Mouse (Mus musculus): Measurements from ENCODE around the gene Agbl4. TPM values are rescaled to one million over a fixed set of nuclear protein-coding genes. Genes with fewer than 3 reads are reported as not detected.

Agbl4 gene
- total RNA-seq, 2 experiments from 2014 or later, result 13.4 to 15.3 TPM

GRCm38 (mm10) chr4:111626118-111626830 lies 1228.8 kb downstream of the Agbl4 start:
- DNase-seq (ENCODE audit: extremely low spot score in 1 of 2, low spot score in 1 of 2), result peak; percentile 87 to 93

DNA sequence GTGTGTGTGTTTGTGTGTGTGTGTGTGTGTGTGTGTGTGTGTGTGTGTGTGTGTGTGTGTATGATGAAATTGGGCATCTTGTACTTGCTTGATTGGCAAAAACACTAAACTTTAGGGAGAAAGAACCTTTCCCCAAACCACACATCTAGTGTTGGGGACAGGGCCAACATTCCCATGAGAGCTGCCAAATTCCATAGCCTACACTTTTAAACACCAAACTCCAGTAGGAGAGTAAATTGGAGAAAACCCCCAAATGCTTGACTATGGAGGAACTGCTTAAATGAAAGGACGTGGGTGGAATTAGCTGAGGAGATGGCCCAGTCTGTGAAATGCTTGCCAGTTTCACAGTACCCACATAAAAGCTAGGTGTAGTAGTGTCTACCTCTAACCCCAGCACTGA lies 1235.2 kb downstream of the Agbl4 start:
- no peak for DNase-seq (ENCODE audit: extremely low spot score in 1 of 2, low spot score in 1 of 2)

DNA sequence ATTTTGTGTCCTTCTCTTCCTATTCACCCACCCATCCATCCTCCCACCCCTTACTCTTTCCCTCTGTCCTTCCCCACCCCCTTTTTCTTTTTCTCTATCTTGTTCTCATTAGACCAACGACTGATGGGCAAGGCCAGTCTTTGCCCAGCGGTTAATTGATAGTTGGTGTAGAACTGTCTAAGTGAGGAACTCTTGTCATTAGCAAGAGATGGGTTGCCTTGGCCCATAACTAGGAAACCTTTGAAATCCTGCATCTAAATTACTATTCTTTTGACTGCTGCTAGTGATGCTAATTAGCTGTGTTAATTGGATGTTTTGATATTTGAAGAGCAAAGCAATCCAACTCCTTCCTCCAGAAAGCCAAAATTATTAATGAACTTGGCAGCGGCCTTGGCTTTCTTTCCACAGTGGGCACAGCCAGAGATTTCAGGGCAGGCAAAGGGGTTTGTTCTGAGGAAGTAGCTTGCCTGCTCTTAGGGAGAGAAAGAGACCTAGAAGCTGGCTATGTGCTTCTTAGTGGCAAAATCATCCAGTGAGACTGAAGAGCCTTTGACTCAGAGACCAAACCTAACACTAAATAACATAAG lies 1238.2 kb downstream of the Agbl4 start:
- DNase-seq (ENCODE audit: extremely low spot score in 1 of 2, low spot score in 1 of 2), result no peak

DNA sequence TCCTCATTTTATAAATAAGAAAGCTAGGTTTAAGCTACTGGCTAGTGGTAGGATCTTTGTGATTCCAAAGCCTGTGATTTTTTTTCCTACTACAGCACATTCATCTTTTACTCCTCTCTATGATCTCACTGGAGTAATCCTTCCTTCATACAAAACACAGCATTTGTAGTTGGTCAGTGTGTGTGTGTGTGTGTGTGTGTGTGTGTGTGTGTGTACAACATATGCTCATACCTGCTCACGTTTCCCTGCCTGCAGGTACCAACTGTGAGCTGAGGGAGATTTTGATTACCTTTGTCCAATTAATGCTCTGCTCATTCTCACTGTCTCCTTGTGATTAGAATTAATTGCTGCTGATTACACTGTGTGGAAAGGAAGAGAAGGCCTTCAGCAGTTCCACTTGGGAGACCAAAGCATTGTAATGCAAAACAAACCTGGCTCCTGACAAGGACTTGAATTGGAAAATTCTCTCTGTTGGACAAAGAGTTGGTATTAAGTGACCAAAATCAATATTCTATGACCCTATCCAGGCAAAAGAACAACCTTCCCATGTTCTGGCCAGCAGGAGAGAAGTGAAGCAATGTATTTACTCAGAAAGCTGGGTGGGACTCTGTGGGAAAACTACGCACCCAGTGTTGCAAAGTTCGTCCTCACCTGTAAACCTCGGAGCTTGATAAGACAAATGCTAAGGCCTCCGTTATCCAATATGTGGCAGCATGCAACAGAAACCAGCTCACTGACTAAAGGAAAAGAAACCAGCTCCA lies 1241.7 kb downstream of the Agbl4 start:
- DNase-seq (ENCODE audit: extremely low spot score in 1 of 2, low spot score in 1 of 2), result no peak

GRCm38 (mm10) chr4:111645117-111645830 lies 1247.8 kb downstream of the Agbl4 start:
- peak in 1 of 2 experiments; percentile 28 for DNase-seq (ENCODE audit: extremely low spot score in 1 of 2, low spot score in 1 of 2)

GRCm38 (mm10) chr4:111645831-111646166 lies 1248.3 kb downstream of the Agbl4 start:
- DNase-seq (ENCODE audit: extremely low spot score in 1 of 2, low spot score in 1 of 2), result peak in 1 of 2 experiments; percentile 21

- DNase-seq (ENCODE audit: extremely low spot score in 1 of 2, low spot score in 1 of 2), result no peak
These were observed 1256.0 kb downstream of the Agbl4 start for GRCm38 (mm10) chr4:111653451-111653850.

- DNase-seq (ENCODE audit: extremely low spot score in 1 of 2, low spot score in 1 of 2), result no peak
These were observed 1266.3 kb downstream of the Agbl4 start for GRCm38 (mm10) chr4:111663730-111664129.

DNA sequence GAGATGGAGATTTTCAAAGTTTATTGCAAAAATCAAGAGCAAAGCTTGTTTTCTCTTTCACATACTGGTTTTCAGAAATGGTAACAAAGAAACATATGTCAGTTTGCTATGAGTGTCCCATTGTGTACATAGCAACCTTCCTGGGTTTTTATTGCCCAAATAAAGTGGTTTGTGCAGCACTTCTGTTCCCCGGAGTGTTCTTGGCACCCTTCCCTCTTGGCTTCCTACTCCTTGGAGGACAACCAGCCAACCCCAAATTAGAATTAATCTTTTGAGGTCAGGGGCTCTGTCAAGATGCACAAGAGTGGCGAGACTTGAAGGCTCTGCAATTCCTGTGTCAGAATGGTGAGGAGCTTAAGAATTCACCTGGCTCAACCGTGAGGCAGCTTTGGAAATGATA lies 1266.7 kb downstream of the Agbl4 start:
- DNase-seq (ENCODE audit: extremely low spot score in 1 of 2, low spot score in 1 of 2), result peak in 1 of 2 experiments; percentile 18

- DNase-seq (ENCODE audit: extremely low spot score in 1 of 2, low spot score in 1 of 2), result no peak
These were observed 1269.3 kb downstream of the Agbl4 start for GRCm38 (mm10) chr4:111666713-111667112.

- DNase-seq (ENCODE audit: extremely low spot score in 1 of 2, low spot score in 1 of 2), result no peak
These were observed 1271.9 kb downstream of the Agbl4 start for GRCm38 (mm10) chr4:111669369-111669768.

DNA sequence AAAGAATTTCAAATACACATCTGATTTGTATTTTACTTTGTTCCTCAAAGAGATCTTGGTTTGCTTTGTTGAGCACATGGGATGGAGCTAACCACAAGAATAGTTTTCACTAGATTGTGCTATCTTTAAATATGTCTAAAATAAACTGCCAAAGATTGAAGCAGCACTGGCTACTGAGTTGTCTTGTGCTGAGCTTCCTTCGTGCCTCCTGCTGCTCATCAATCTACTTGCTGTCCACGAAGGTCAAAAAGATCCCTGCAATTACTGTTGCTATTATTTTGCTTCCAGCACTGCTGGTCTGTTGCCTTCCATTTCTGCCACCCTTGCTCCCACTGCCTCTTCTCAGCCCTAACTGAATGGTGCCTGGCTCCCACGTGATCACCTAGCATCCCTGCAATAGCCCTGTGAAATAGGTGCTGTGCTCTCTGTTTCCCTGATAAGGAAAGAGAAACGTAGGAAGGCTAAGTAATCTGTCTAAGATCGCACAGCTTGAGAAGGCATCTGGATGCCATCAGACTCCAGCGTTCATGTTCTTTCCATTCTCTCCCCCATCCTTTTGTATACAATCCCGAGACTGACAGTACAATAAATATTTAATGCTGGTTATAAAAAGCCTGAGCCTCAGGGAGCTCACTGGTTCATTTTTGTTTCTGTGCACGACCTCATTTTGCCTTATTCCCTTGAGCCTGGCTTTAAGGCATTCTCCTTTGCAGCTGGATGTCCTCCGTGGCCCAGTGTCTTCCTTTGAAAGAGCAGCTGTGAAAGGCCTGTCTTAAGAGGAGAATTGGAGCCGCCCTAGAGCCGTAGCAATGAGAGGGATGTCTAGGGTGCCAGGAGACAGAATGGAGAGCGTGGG lies 1273.3 kb downstream of the Agbl4 start:
- DNase-seq (ENCODE audit: extremely low spot score in 1 of 2, low spot score in 1 of 2), result no peak

GRCm38 (mm10) chr4:111671440-111671839 lies 1274.0 kb downstream of the Agbl4 start:
- no peak for DNase-seq (ENCODE audit: extremely low spot score in 1 of 2, low spot score in 1 of 2)

DNA sequence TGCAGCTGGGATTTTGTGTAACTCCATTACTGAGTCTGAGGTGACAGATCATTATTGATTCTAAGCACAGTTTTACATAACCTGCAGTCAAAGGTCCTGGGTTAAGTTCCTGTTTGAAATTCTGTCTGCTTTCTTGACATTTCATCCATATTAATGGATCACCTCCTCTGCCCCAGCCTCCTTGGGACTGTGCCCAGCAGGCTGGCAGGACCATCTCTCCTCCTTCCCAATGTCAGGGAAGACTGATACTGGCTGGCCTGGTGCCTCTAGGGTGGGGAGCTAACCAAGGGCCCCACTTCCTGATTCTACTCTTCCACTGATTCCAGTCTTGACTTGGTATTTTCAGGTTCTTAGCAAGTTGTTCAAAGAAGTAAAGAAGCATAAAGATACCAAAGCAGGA lies 1276.4 kb downstream of the Agbl4 start:
- no peak for DNase-seq (ENCODE audit: extremely low spot score in 1 of 2, low spot score in 1 of 2)

DNA sequence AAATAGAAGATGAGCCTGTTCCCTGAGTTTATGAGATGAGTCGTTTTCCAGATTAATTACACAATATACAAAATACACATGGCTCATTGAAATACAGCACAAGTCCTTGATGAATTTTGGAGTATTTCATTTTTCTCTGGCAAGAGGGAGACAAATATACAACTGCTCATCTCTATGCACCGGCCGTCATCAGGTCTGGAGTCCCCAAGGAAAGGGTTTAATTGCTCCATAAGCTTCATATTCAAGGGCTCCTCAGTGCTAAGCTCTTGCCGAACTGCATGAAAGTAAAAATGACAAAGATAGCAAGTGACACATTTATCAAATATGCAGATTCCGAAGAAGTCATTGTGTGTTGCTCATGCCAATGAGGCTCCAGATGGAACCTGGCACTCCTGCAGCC lies 1284.5 kb downstream of the Agbl4 start:
- DNase-seq (ENCODE audit: extremely low spot score in 1 of 2, low spot score in 1 of 2), result no peak

- no peak for DNase-seq (ENCODE audit: extremely low spot score in 1 of 2, low spot score in 1 of 2)
These were observed 1285.3 kb downstream of the Agbl4 start for GRCm38 (mm10) chr4:111682793-111683192.

DNA sequence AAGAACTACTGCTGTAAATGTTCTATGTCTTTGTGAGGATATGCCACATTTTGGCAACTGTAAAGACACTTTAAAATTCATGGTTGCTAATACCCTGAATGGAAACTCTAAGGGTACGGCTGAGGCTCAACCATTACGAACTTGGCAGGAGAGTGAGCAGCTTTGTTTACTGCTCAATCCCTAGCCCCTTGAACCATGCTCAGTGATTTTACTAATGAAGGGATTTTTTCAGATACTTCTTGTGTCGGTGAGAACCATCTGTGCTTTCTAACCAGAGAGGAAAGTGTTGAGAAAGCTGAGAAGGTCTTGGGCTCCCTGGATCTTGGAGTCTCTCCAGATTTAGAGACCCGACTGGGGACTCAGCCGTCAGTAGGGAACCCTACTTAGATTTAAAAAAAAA lies 1286.4 kb downstream of the Agbl4 start:
- DNase-seq (ENCODE audit: extremely low spot score in 1 of 2, low spot score in 1 of 2), result no peak

GRCm38 (mm10) chr4:111685951-111686350 lies 1288.5 kb downstream of the Agbl4 start:
- no peak for DNase-seq (ENCODE audit: extremely low spot score in 1 of 2, low spot score in 1 of 2)

DNA sequence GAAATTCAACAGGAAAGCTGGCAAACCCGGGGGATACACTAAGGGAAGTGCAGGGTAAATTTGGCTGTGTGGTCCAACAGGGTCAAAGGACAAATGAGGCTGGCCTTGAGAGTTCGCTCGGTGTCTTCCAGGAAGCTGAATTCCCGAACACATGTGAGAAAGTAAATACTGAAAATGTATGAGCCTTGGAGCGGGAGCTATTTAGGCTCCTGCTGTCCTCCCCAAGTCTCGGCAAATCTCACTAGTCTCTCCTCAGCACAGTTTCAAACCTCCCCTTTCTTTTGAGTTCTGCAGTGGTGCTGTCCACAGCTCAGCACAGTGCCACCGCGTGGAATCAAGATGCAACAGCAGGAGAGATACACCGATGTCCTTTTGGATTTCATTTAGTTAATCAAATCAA lies 1289.5 kb downstream of the Agbl4 start:
- DNase-seq (ENCODE audit: extremely low spot score in 1 of 2, low spot score in 1 of 2), result peak in 1 of 2 experiments; percentile 52

DNA sequence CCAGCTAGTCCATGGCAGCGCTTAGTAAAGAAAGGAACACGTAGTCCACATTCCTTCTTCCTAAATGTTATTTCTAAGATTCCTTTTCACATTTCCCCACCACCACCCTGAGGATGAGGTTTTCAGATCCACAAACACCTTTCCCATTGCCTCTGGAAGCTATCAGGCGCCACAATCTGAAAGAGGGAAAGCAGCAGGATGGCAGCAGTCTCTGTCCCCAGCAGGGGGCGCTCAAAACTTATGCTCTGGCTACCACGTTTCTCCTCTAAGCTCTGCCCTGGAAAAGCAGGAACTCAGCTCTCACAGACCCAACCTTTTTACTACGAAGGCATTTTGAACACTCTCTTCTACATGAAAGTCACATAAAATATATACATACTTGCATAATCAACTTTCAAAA lies 1290.2 kb downstream of the Agbl4 start:
- DNase-seq (ENCODE audit: extremely low spot score in 1 of 2, low spot score in 1 of 2), result peak; percentile 63 to 94

Data from layer of hippocampus, postnatal 25 days (tissue).